Mouse (Mus musculus): ENCODE results near the gene Tufm. TPM values are rescaled to one million over a fixed set of nuclear protein-coding genes. Genes with fewer than 3 reads are reported as not detected.

Gene Tufm
- polyA plus RNA-seq, 1 experiment from 2014 or later: 138 TPM

- WGBS: 89% methylated on average over 3 of the region's 3 CpGs
- DNase-seq (ENCODE audit: low spot score) (no peak), ATAC-seq (replicated peaks; ENCODE audit: low FRiP score) (no peak)
- Histone ChIP-seq H3K9me3 (ENCODE audit: control insufficient read depth, low read length) (no peaks in the 10 kb centered on the region), H3K4me2 (ENCODE audit: low read depth, low read length, severe bottlenecking) (no peak overlapping the region), H3K9ac (ENCODE audit: low read length) (no peak overlapping the region), H3K4me3 (ENCODE audit: low read depth, low read length) (no peak overlapping the region), H3K27me3 (ENCODE audit: control insufficient read depth, insufficient read depth, low read length) (no peaks in the 10 kb centered on the region), H3K36me3 (ENCODE audit: control insufficient read depth, insufficient read depth, low read length) (no peaks in the 10 kb centered on the region), H3K4me1 (replicated peaks; ENCODE audit: control insufficient read depth, insufficient read depth, low read length) (no peaks in the 10 kb centered on the region), H3K27ac (ENCODE audit: low read depth, low read length) (no peak overlapping the region)
Measured at GRCm38 (mm10) chr7:126452244-126452643, 34.9 kb upstream of the Tufm start.

DNA sequence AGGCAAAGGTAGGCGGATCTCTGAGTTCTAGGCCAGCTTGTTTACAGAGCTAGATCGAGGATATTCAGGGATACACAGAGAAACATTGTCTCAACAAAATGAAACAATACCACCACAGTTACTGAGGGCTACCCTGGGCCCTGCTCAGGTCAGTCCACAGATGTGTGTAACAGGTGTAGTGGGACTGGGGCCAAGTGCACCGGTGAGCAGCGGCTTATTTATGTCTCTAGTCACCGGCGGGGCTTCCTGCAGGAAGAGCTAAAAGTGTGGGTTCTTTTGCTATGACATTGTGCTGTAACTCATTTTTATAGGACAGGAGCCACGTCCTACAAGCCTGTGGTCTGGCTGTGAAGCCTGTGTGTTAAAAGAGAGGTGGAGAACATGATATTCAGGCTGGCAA lies 33.3 kb upstream of the Tufm start:
- H3K9ac ChIP-seq (ENCODE audit: low read length): no peak overlapping the region
- no peak overlapping the region for H3K4me3 ChIP-seq (ENCODE audit: low read depth, low read length)
- H3K36me3 ChIP-seq (ENCODE audit: control insufficient read depth, insufficient read depth, low read length): no peaks in the 10 kb centered on the region
- no peaks in the 10 kb centered on the region for H3K9me3 ChIP-seq (ENCODE audit: control insufficient read depth, low read length)
- no peaks in the 10 kb centered on the region for H3K4me1 ChIP-seq (replicated peaks; ENCODE audit: control insufficient read depth, insufficient read depth, low read length)
- ATAC-seq (replicated peaks; ENCODE audit: low FRiP score): no peak
- DNase-seq (ENCODE audit: low spot score): no peak
- 86% methylated on average over 7 of the region's 7 CpGs for WGBS
- no peaks in the 10 kb centered on the region for H3K27me3 ChIP-seq (ENCODE audit: control insufficient read depth, insufficient read depth, low read length)
- H3K4me2 ChIP-seq (ENCODE audit: low read depth, low read length, severe bottlenecking): no peak overlapping the region
- no peak overlapping the region for H3K27ac ChIP-seq (ENCODE audit: low read depth, low read length)

DNA sequence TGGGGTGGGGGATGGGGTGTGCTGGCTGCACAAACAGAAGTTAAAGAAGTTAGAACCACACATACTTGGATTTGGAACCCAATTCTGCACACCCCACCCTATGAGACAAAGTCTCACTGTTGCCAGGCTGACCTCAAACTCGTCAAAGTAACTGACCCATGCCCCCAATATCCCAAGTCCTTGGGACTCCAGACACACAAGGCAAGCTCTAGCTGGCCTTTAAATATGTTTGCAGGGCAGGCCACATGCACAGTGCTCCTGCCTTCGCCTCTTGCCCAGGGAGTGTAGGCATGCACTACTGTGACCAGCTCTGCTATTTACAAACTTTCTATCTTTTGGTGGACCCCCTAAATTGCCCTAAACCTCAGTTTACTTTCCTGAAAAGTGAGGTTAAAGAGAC lies 31.9 kb upstream of the Tufm start:
- no peaks in the 10 kb centered on the region for H3K36me3 ChIP-seq (ENCODE audit: control insufficient read depth, insufficient read depth, low read length)
- no peak for DNase-seq (ENCODE audit: low spot score)
- no peak overlapping the region for H3K4me2 ChIP-seq (ENCODE audit: low read depth, low read length, severe bottlenecking)
- 73% methylated on average over 2 of the region's 2 CpGs for WGBS
- no peaks in the 10 kb centered on the region for H3K27me3 ChIP-seq (ENCODE audit: control insufficient read depth, insufficient read depth, low read length)
- no peak overlapping the region for H3K4me3 ChIP-seq (ENCODE audit: low read depth, low read length)
- no peaks in the 10 kb centered on the region for H3K4me1 ChIP-seq (replicated peaks; ENCODE audit: control insufficient read depth, insufficient read depth, low read length)
- H3K9ac ChIP-seq (ENCODE audit: low read length): no peak overlapping the region
- H3K9me3 ChIP-seq (ENCODE audit: control insufficient read depth, low read length): no peaks in the 10 kb centered on the region
- ATAC-seq (replicated peaks; ENCODE audit: low FRiP score): no peak
- H3K27ac ChIP-seq (ENCODE audit: low read depth, low read length): no peak overlapping the region

DNA sequence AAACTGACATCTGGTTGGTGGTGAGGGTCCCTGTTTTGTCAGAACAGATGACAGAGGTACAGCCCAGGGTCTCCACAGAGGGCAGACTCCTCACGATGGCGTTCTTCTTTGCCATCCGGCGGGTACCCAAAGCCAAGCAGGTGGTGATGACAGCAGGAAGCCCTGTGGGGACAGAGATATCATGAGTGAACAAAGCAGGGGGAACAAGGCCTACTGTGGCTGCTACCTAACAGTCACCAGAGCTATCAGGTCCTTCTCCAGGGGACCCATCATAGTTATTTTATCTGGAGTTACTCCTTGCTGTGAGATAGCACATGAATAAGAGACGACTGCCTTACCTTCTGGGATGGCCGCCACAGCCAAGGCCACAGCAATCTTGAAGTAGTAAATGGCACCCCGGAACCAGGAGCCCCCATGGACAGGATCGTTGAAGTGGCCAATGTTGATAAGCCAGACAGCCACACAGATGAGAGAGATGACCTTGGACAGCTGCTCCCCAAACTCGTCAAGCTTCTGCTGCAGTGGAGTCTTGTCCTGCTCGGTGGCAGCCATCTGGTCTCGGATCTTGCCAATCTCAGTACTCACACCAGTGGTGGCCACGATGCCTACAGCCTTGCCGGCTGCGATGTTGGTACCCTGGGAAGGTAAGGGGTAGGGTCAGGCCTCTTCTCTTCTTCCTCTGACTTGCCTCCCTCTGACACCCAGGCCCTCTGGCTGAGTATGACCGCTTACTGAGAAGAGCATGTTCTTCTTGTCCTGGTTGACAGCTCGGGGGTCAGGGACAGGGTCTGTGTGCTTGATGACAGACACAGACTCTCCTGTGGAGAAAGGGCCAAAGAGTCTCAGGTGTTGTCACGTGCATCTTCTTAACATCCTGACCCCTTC lies 30.5 kb upstream of the Tufm start:
- no peaks in the 10 kb centered on the region for H3K27me3 ChIP-seq (ENCODE audit: control insufficient read depth, insufficient read depth, low read length)
- H3K27ac ChIP-seq (ENCODE audit: low read depth, low read length): no peak overlapping the region
- no peaks in the 10 kb centered on the region for H3K36me3 ChIP-seq (ENCODE audit: control insufficient read depth, insufficient read depth, low read length)
- H3K4me1 ChIP-seq (replicated peaks; ENCODE audit: control insufficient read depth, insufficient read depth, low read length): no peaks in the 10 kb centered on the region
- DNase-seq (ENCODE audit: low spot score) (no peak), ATAC-seq (replicated peaks; ENCODE audit: low FRiP score) (no peak)
- H3K9ac ChIP-seq (ENCODE audit: low read length): no peak overlapping the region
- no peaks in the 10 kb centered on the region for H3K9me3 ChIP-seq (ENCODE audit: control insufficient read depth, low read length)
- no peak overlapping the region for H3K4me2 ChIP-seq (ENCODE audit: low read depth, low read length, severe bottlenecking)
- 87% methylated on average over 17 of the region's 17 CpGs for WGBS
- no peak overlapping the region for H3K4me3 ChIP-seq (ENCODE audit: low read depth, low read length)

- no peak overlapping the region for H3K9ac ChIP-seq (ENCODE audit: low read length)
- no peaks in the 10 kb centered on the region for H3K36me3 ChIP-seq (ENCODE audit: control insufficient read depth, insufficient read depth, low read length)
- no peaks in the 10 kb centered on the region for H3K4me1 ChIP-seq (replicated peaks; ENCODE audit: control insufficient read depth, insufficient read depth, low read length)
- no peak overlapping the region for H3K27ac ChIP-seq (ENCODE audit: low read depth, low read length)
- ATAC-seq (replicated peaks; ENCODE audit: low FRiP score): no peak
- WGBS: 86% methylated on average over 5 of the region's 5 CpGs
- no peaks in the 10 kb centered on the region for H3K27me3 ChIP-seq (ENCODE audit: control insufficient read depth, insufficient read depth, low read length)
- H3K9me3 ChIP-seq (ENCODE audit: control insufficient read depth, low read length): no peaks in the 10 kb centered on the region
- no peak overlapping the region for H3K4me2 ChIP-seq (ENCODE audit: low read depth, low read length, severe bottlenecking)
- no peak for DNase-seq (ENCODE audit: low spot score)
- no peak overlapping the region for H3K4me3 ChIP-seq (ENCODE audit: low read depth, low read length)
Measured at GRCm38 (mm10) chr7:126458225-126458624, 28.9 kb upstream of the Tufm start.

- no peak overlapping the region for H3K9ac ChIP-seq (ENCODE audit: low read length)
- no peaks in the 10 kb centered on the region for H3K9me3 ChIP-seq (ENCODE audit: control insufficient read depth, low read length)
- no peaks in the 10 kb centered on the region for H3K36me3 ChIP-seq (ENCODE audit: control insufficient read depth, insufficient read depth, low read length)
- no peak overlapping the region for H3K4me2 ChIP-seq (ENCODE audit: low read depth, low read length, severe bottlenecking)
- H3K27me3 ChIP-seq (ENCODE audit: control insufficient read depth, insufficient read depth, low read length): no peaks in the 10 kb centered on the region
- ATAC-seq (replicated peaks; ENCODE audit: low FRiP score) (no peak), DNase-seq (ENCODE audit: low spot score) (no peak)
- H3K4me1 ChIP-seq (replicated peaks; ENCODE audit: control insufficient read depth, insufficient read depth, low read length): no peaks in the 10 kb centered on the region
- WGBS: 85% methylated on average over 11 of the region's 11 CpGs
- H3K27ac ChIP-seq (ENCODE audit: low read depth, low read length): no peak overlapping the region
- H3K4me3 ChIP-seq (ENCODE audit: low read depth, low read length): no peak overlapping the region
Measured at GRCm38 (mm10) chr7:126458844-126459618, 28.1 kb upstream of the Tufm start.

DNA sequence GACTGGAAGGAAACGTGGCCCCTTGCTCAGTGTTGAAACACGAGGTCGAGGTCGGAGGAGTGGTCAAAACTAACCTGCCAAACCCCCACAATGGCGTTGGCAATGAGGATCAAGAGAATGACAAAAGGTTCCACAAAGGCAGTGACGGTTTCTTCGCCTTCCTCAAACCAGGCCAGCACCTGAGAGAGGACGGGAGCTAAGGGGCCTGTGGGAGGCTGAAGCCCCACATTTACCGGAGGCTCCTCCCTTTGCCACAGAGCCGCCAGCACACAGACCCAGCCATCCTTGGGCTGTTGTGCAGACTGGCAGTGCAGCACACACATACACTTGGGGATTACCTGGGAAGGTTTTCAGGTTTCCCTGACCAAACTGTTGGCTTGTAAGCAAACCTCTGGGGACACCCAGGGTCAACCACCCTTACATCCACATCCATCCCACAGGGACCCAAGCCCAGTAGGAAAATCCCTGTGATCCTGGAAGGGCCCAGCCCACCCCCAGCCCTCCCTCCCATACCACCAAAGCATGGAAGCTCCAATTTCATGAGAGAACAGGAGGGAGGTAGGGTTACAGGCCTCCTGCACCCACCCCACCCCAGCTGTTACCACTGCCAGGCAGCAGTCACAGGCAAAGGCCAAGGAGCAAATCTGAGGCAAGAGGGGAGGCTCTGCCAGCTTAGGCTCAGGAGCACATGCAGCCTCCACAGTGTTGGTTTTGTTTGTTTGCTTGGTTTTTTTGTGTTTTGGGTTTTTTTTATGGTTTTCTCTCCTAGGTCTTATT lies 26.4 kb upstream of the Tufm start:
- H3K27me3 ChIP-seq (ENCODE audit: control insufficient read depth, insufficient read depth, low read length): no peaks in the 10 kb centered on the region
- no peaks in the 10 kb centered on the region for H3K36me3 ChIP-seq (ENCODE audit: control insufficient read depth, insufficient read depth, low read length)
- H3K4me1 ChIP-seq (replicated peaks; ENCODE audit: control insufficient read depth, insufficient read depth, low read length): no peaks in the 10 kb centered on the region
- 58% methylated on average over 10 of the region's 10 CpGs for WGBS
- H3K27ac ChIP-seq (ENCODE audit: low read depth, low read length): no peak overlapping the region
- no peak overlapping the region for H3K4me2 ChIP-seq (ENCODE audit: low read depth, low read length, severe bottlenecking)
- ATAC-seq (replicated peaks; ENCODE audit: low FRiP score) (no peak), DNase-seq (ENCODE audit: low spot score) (no peak)
- H3K9me3 ChIP-seq (ENCODE audit: control insufficient read depth, low read length): no peaks in the 10 kb centered on the region
- no peak overlapping the region for H3K9ac ChIP-seq (ENCODE audit: low read length)
- H3K4me3 ChIP-seq (ENCODE audit: low read depth, low read length): no peak overlapping the region

DNA sequence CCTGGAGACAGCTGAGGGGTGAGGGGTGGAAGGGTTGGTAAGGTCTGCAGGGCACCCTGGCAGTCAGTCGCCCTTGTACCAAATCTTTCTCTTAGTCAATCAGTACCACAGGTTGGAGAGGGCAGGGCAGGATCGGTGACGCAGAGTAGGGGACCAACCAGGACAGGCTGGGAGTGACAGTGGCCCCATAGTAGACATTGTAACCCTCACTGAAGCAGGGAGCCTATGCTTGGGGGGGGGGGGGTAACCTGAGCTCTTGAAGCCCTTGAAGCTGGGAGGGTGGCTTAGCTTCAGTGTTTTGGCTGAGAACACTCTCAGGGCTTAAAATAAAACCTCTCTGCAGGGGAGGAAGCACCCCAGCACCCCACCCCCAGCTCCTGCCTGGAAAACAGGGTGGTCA lies 25.5 kb upstream of the Tufm start:
- DNase-seq (ENCODE audit: low spot score) (no peak), ATAC-seq (replicated peaks; ENCODE audit: low FRiP score) (no peak)
- H3K4me2 ChIP-seq (ENCODE audit: low read depth, low read length, severe bottlenecking): no peak overlapping the region
- WGBS: 63% methylated on average over 3 of the region's 3 CpGs
- no peak overlapping the region for H3K27ac ChIP-seq (ENCODE audit: low read depth, low read length)
- no peak overlapping the region for H3K9ac ChIP-seq (ENCODE audit: low read length)
- H3K4me1 ChIP-seq (replicated peaks; ENCODE audit: control insufficient read depth, insufficient read depth, low read length): no peaks in the 10 kb centered on the region
- no peaks in the 10 kb centered on the region for H3K27me3 ChIP-seq (ENCODE audit: control insufficient read depth, insufficient read depth, low read length)
- no peaks in the 10 kb centered on the region for H3K36me3 ChIP-seq (ENCODE audit: control insufficient read depth, insufficient read depth, low read length)
- H3K4me3 ChIP-seq (ENCODE audit: low read depth, low read length): no peak overlapping the region
- H3K9me3 ChIP-seq (ENCODE audit: control insufficient read depth, low read length): no peaks in the 10 kb centered on the region

All from forebrain, embryonic 11.5 days (tissue).